11 mouse cellular contexts compared by ENCODE assay signal in genomic region chrX:164449201-164449600, GRCm38 (mm10). TPM values are rescaled to one million over a fixed set of nuclear protein-coding genes. Genes with fewer than 3 reads are reported as not detected.
DNase-seq lines count a peak whose midpoint lies in the region; ATAC-seq and TF ChIP-seq lines count a peak whose summit lies in the region.
"Had no signal": no experiment of that assay in that cellular context is flagged by ENCODE, and none has a peak within 500 bp of the region (broad histone marks: within the 10 kb centered on the region; RNA-seq: fewer than 3 reads in every experiment).

No protein-coding gene starts in this region.

- peak; percentile 74 for DNase-seq in hindbrain, postnatal 0 days (ENCODE audit: low spot score)
- DNase-seq in hindbrain, embryonic 10.5 days (ENCODE audit: low spot score), result no peak
- DNase-seq in 3T3-L1 (ENCODE audit: low read depth, low spot score), result peak; percentile 83
- DNase-seq in CD4-positive helper T cell, adult 2 months (ENCODE audit: low read depth, low spot score), result peak; percentile 42
- DNase-seq in cerebellum, adult 9-10 months, result peak; percentile 54
- DNase-seq in layer of hippocampus, adult 9-10 months (ENCODE audit: low spot score), result peak; percentile 41
- peak; percentile 67 for DNase-seq in retina, postnatal 1 day
- DNase-seq in adrenal gland, postnatal 25 days, result no peak

- peak; percentile 58 for TF ChIP-seq CTCF in hindbrain, postnatal 0 days (IDR thresholded peaks at IDR 0.05; ENCODE audit: low read depth)

- no peaks in the 10 kb centered on the region for H3K27me3 ChIP-seq in hindbrain, postnatal 0 days (ENCODE audit: insufficient read depth, low read length)
- H3K27me3 ChIP-seq in hindbrain, embryonic 10.5 days (ENCODE audit: insufficient read depth, poor library complexity, severe bottlenecking), result no peaks in the 10 kb centered on the region; the same call in 1 of the 2 replicates
- H3K27me3 ChIP-seq: stomach, embryonic 15.5 days had no signal

- no peak for ATAC-seq in hindbrain, postnatal 0 days

- 45% methylated on average over 3 of the region's 3 CpGs for WGBS in hindbrain, postnatal 0 days
- 45% methylated on average over 3 of the region's 3 CpGs for WGBS in hindbrain, embryonic 10.5 days

- no peaks in the 10 kb centered on the region for H3K9me3 ChIP-seq in hindbrain, postnatal 0 days (ENCODE audit: low read length)
- H3K9me3 ChIP-seq in hindbrain, embryonic 10.5 days, result no peaks in the 10 kb centered on the region
- H3K9me3 ChIP-seq: stomach, embryonic 15.5 days had no signal

- H3K4me3 ChIP-seq in hindbrain, postnatal 0 days (ENCODE audit: low read length), result no peak overlapping the region
- no peak overlapping the region for H3K4me3 ChIP-seq in hindbrain, embryonic 10.5 days
- H3K4me3 ChIP-seq: erythroblast, embryonic 14.5 days; stomach, embryonic 15.5 days had no signal

- H3K4me2 ChIP-seq in hindbrain, postnatal 0 days (ENCODE audit: low read depth, low read length), result no peak overlapping the region
- H3K4me2 ChIP-seq: stomach, embryonic 15.5 days had no signal

- H3K4me1 ChIP-seq in hindbrain, postnatal 0 days (ENCODE audit: insufficient read depth, low read length), result no peaks in the 10 kb centered on the region
- no peaks in the 10 kb centered on the region for H3K4me1 ChIP-seq in hindbrain, embryonic 10.5 days (replicated peaks)
- H3K4me1 ChIP-seq: stomach, embryonic 15.5 days had no signal

- H3K9ac ChIP-seq in hindbrain, postnatal 0 days (replicated peaks; ENCODE audit: low read length), result no peak overlapping the region
- H3K9ac ChIP-seq: stomach, embryonic 15.5 days had no signal

- no peak overlapping the region for H3K27ac ChIP-seq in hindbrain, postnatal 0 days
- no peak overlapping the region for H3K27ac ChIP-seq in hindbrain, embryonic 10.5 days
- H3K27ac ChIP-seq: stomach, embryonic 15.5 days had no signal

- no peaks in the 10 kb centered on the region for H3K36me3 ChIP-seq in hindbrain, postnatal 0 days (ENCODE audit: insufficient read depth, low read length)
- no peaks in the 10 kb centered on the region for H3K36me3 ChIP-seq in hindbrain, embryonic 10.5 days
- H3K36me3 ChIP-seq: stomach, embryonic 15.5 days had no signal

RNA-seq across cellular contexts. Expression of gene Asb11, which starts 12.4 kb away (rescaled TPM):
- total RNA-seq in hindbrain, postnatal 0 days (2014; rRNA removed), result not detected in 2 replicates
- polyA plus RNA-seq in hindbrain, postnatal 0 days (2015; fragmentation: Nextera tagmentation; extraction: Ambion mirVana), result not detected in 2 replicates
- polyA plus RNA-seq in hindbrain, embryonic 10.5 days (2016; fragmentation: Nextera tagmentation; extraction: Ambion mirVana), result not detected in 2 replicates
- not detected in 2 replicates for total RNA-seq in adrenal gland, postnatal 25 days (2021)
- polyA plus RNA-seq: erythroblast, embryonic 14.5 days; stomach, embryonic 15.5 days had no signal

RNA-seq across cellular contexts. Expression of gene Piga, which starts 29.6 kb away (rescaled TPM):
- 2.4 and 3.4 TPM in 2 replicates for total RNA-seq in hindbrain, postnatal 0 days (2014; rRNA removed)
- 3.0 and 3.1 TPM in 2 replicates for polyA plus RNA-seq in hindbrain, postnatal 0 days (2015; fragmentation: Nextera tagmentation; extraction: Ambion mirVana)
- 12.1 and 19.1 TPM in 2 replicates for polyA plus RNA-seq in hindbrain, embryonic 10.5 days (2016; fragmentation: Nextera tagmentation; extraction: Ambion mirVana)
- total RNA-seq in adrenal gland, postnatal 25 days (2021), result 8.2 and 9.0 TPM in 2 replicates

RNA-seq across cellular contexts. Expression of gene Asb9, which starts 56.9 kb away (rescaled TPM):
- total RNA-seq in hindbrain, postnatal 0 days (2014; rRNA removed), result not detected in 2 replicates
- polyA plus RNA-seq in hindbrain, postnatal 0 days (2015; fragmentation: Nextera tagmentation; extraction: Ambion mirVana), result not detected in 2 replicates
- polyA plus RNA-seq in hindbrain, embryonic 10.5 days (2016; fragmentation: Nextera tagmentation; extraction: Ambion mirVana), result 0.42 and 0.54 TPM in 2 replicates
- total RNA-seq in adrenal gland, postnatal 25 days (2021), result not detected in 2 replicates
- polyA plus RNA-seq: erythroblast, embryonic 14.5 days; liver, embryonic 16.5 days; stomach, embryonic 15.5 days had no signal

Comparison
In these comparisons a context has a peak if more than half of its experiments do, and no peak if none do; other contexts are left out.
1. DNase-seq: peak in hindbrain, postnatal 0 days (single experiment), 3T3-L1 (single experiment), CD4-positive helper T cell, adult 2 months (single experiment), cerebellum, adult 9-10 months (single experiment), layer of hippocampus, adult 9-10 months (single experiment) and retina, postnatal 1 day (single experiment); none in hindbrain, embryonic 10.5 days (single experiment) and adrenal gland, postnatal 25 days (single experiment).